Mouse (Mus musculus) thymus, adult 2 months (tissue): ENCODE results near the gene Rec8. TPM values are rescaled to one million over a fixed set of nuclear protein-coding genes. Genes with fewer than 3 reads are reported as not detected.

Experiments
- DNase-seq: peaks from one replicate; pipeline ENCODE4 v3.0.0; 2021
- H3K27ac ChIP-seq: fragments of 200-500 bp; 2 replicates; pipeline ENCODE4 v1.5.1; 2012; ENCODE audit warnings: low read length, control low read depth; ENCODE audit not compliant: control insufficient read depth, insufficient read depth
- H3K27me3 ChIP-seq: fragments of 200-500 bp; 2 replicates; pipeline ENCODE4 v1.6.1; 2012; ENCODE audit warnings: mild to moderate bottlenecking, low read length, moderate library complexity, mixed read lengths; ENCODE audit not compliant: control insufficient read depth, insufficient read depth
- H3K36me3 ChIP-seq: fragments of 200-500 bp; 2 replicates; pipeline ENCODE4 v1.6.1; 2012; ENCODE audit warnings: mild to moderate bottlenecking, low read length, moderate library complexity; ENCODE audit not compliant: control insufficient read depth, insufficient read depth
- H3K4me1 ChIP-seq: fragments of 200-500 bp; replicated peaks from 2 replicates; pipeline ENCODE4 v1.6.1; 2012; ENCODE audit warnings: low read length; ENCODE audit not compliant: control insufficient read depth, insufficient read depth
- H3K4me3 ChIP-seq: fragments of 200-500 bp; 2 replicates; pipeline ENCODE4 v1.5.1; 2012; ENCODE audit warnings: mild to moderate bottlenecking, low read length, control low read depth, moderate library complexity; ENCODE audit not compliant: control insufficient read depth, insufficient read depth
- CTCF ChIP-seq: fragments of 200-500 bp; IDR thresholded peaks from 2 replicates; pipeline ENCODE4 v1.5.1; 2012; ENCODE audit warnings: mild to moderate bottlenecking, control low read depth, low read length, moderate library complexity, borderline replicate concordance; ENCODE audit not compliant: control insufficient read depth, poor library complexity, insufficient read depth; ENCODE audit errors: extremely low read depth
- POLR2A ChIP-seq: fragments of 200-500 bp; IDR thresholded peaks from 2 replicates; pipeline ENCODE4 v1.6.1; 2012; ENCODE audit warnings: mild to moderate bottlenecking, low read length, control low read depth, moderate library complexity; ENCODE audit not compliant: control insufficient read depth, poor library complexity, insufficient read depth; ENCODE audit errors: extremely low read depth
- WGBS: fragments of 180-500 bp; shearing (Covaris S2); methylation state at CpG from one replicate; pipeline ENCODE4 v1.1.7; 2018; 5-methylcytosine and 5-hydroxymethylcytosine counted together
- polyA plus RNA-seq: library from polyadenylated mRNA; depleted of rRNA; stranded (reverse); fragments of >200 nt; gene quantifications from 2 replicates; pipeline ENCODE4 v1.2.3, GENCODE M21; 2012

Gene Rec8
- polyA plus RNA-seq, 1 experiment = 2.9 TPM

DNA sequence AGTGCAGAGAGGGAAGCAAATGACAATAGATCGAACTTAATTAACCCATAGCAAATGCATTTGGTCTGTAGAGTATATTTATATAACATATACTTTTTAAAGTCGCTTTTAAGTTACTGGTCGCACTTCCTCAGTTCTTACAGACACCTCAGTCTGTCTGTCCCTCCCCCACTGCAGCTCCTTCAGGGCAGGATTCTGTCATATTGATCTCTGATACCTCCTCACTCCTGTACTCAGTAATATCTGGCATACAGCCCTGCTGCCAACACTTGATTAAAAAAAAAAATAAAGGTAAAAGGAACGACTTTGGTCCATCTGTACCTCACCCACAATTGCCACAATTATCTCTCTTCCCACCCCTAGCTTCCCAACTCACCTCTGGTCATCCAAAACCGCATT, 33.5 kb upstream of the Rec8 start:
- Histone ChIP-seq H3K36me3 (peaks cover 16% of the 10 kb centered on the region; the same call in 1 of the 2 replicates), H3K27me3 (no peaks in the 10 kb centered on the region), H3K4me1 (peaks cover 16% of the 10 kb centered on the region), H3K27ac (no peak overlapping the region), H3K4me3 (peak overlapping the region; percentile 57)
- DNase-seq = no peak
- TF ChIP-seq POLR2A = no peak
- TF ChIP-seq CTCF = no peak
- 46% methylated on average over 5 of the region's 5 CpGs for WGBS

DNA sequence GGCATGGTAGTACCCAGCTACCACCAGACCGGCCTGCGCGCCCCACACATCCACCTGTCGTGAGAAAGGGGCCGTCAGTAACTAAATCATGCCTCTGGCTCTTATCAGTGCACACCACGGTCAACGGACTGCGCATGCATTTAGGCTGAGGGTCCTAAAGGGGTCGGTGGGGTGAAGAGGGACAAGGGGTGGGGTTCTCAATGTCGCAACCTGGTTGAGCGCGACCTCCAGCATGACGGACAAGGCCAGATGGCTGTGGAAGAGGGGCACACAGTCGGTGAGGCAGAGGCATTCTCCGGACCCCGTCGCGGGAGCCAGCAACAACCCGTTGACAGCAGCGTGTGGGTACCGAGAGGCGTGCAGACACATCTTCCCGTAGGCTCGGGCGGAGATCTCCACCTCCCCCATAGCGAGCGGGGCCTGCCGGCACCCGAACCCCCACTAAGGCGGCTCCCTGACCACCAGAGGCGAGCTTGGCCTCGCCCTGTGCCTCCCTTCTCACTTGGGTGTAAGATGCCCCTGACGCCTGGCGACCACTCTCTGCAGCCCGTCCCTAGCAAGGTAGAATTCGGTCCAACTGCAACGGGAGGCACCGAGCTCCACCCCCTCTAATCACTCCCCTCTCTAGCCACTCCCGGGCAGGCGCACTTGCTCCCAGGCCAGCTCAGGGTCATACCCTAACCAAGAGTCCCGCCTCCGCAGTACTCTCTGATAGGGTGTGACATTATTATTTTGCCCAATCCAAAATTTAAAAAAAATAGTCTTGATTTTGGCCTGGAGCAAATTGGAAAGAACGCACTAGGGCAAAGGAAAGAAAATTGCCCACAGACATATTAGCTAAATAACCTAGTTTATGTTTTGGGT, 32.9 kb upstream of the Rec8 start, which contains the start of gene Emc9:
TSS of gene Emc9 (minus strand) at position 601 of the 864 bp plus-strand sequence.
- DNase-seq = peak; percentile 43
- Histone ChIP-seq H3K4me3 (peak within 1 kb of the TSS; percentile 57), H3K36me3 (peaks cover 16% of the 10 kb centered on the region; the same call in 1 of the 2 replicates), H3K27me3 (no peaks in the 10 kb centered on the region), H3K27ac (peak within 1 kb of the TSS; percentile 50; the same call in 1 of the 2 replicates), H3K4me1 (peaks cover 17% of the 10 kb centered on the region)
- WGBS = 10% methylated on average over 43 of the region's 43 CpGs
- TF ChIP-seq POLR2A (no peak), CTCF (no peak)

DNA sequence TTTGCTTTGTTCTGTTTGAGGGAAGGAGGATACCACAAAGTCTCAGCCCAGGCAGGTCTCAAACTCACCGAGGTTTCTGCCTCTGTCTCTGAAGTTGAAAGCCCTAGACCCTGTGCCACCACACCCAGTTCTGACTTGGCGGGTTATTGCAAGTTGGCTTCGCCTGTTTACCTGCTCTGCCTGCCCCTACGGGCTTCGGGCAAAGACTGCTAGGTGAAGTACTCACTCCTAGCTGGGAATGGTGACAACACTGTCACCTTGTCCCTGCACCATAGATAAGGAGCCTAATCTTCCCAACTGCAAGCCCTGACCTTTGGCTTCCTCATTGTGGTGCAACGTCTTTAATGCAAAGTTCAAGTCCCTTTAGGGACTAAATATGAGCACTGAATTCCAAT, 32.3 kb upstream of the Rec8 start:
- DNase-seq = no peak
- 45% methylated on average over 6 of the region's 6 CpGs for WGBS
- TF ChIP-seq POLR2A (no peak), CTCF (no peak)
- Histone ChIP-seq H3K27me3 (no peaks in the 10 kb centered on the region), H3K36me3 (peaks cover 12% of the 10 kb centered on the region; the same call in 1 of the 2 replicates), H3K4me1 (peaks cover 17% of the 10 kb centered on the region), H3K4me3 (no peak overlapping the region), H3K27ac (peak overlapping the region; percentile 50; the same call in 1 of the 2 replicates)

DNA sequence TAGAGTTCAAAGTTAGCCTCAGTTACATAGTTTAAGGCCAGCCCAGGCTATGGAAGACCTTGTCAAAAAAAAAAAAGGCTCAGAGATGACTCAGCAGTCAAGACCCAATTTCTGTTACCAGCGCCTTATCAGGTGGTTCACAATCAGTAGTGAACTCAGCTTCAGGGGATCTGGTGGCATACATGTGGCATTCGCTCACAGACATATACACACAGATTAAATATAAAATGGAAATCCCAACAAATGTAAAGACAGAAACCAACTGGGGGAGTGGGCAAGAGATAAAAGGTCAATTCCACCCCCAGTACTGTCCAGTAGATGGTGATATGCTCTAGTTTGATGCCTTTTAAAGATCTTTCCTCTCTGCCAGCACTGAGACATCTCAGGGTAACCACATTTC, 31.7 kb upstream of the Rec8 start:
- H3K27ac ChIP-seq = no peak overlapping the region
- no peak for TF ChIP-seq POLR2A
- TF ChIP-seq CTCF = no peak
- H3K4me3 ChIP-seq = no peak overlapping the region
- H3K36me3 ChIP-seq = peaks cover 6% of the 10 kb centered on the region; the same call in 1 of the 2 replicates
- H3K27me3 ChIP-seq = no peaks in the 10 kb centered on the region
- DNase-seq = no peak
- H3K4me1 ChIP-seq = peaks cover 17% of the 10 kb centered on the region
- WGBS = 97% methylated on average over 2 of the region's 2 CpGs

DNA sequence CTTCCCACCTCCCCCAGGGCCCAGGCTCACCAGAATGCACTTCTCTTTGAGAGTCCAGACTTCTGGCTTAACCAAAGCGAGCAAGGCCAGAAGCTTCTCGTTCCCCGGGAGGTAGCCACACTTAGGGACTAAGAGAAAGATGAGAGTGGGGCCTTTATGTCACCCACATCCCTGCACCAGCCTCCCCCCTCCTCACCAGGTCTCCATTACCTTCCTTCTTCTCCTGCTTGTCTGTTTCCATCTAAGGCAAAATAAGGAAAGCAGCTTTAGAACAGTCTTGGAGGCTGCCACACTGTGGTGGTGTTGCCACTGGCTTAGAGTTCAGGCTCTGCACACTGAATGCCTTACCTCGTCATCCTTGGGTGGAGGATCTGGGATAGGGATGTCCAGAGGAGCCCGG, 28.6 kb upstream of the Rec8 start:
- peaks cover 25% of the 10 kb centered on the region for H3K4me1 ChIP-seq
- no peak for TF ChIP-seq CTCF
- TF ChIP-seq POLR2A = no peak
- no peaks in the 10 kb centered on the region for H3K27me3 ChIP-seq
- H3K36me3 ChIP-seq = 0 out of 2 replicates have a peak, but pooled peaks cover 5% of the 10 kb centered on the region
- DNase-seq = no peak
- H3K4me3 ChIP-seq = no peak overlapping the region
- 98% methylated on average over 5 of the region's 5 CpGs for WGBS
- no peak overlapping the region for H3K27ac ChIP-seq

DNA sequence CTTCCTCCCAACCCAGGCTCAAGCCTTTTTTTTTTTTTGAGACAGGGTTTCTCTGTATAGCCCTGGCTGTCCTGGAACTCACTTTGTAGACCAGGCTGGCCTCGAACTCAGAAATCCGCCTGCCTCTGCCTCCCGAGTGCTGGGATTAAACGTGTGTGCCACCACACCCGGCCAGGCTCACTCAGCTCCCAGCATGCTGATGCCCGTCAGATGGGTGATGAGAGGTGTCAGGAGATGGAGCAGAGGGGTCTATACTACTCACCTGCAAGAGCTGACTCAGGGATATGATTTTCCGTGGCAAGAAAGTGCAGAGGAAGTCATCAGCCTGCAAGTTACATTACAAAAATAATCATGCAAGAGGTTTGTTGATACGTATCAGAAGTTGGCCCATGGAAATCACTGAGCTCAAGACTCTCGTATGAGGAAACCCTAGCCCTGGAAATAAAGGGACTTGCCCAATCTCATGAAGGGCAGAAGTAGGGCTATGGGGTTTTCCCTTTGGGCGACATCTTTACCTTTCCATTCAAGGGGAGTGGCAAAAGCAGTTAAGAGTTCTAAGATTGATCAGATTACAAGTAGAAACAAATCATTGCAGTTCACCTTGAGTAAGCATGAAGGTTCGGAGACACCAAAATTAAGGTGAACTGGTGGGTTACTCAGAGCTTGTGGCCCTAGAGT, 27.9 kb upstream of the Rec8 start:
- no peaks in the 10 kb centered on the region for H3K27me3 ChIP-seq
- TF ChIP-seq POLR2A (no peak), CTCF (no peak)
- H3K4me1 ChIP-seq = peaks cover 21% of the 10 kb centered on the region
- WGBS = 73% methylated on average over 11 of the region's 11 CpGs
- peaks cover 5% of the 10 kb centered on the region; the same call in 1 of the 2 replicates for H3K36me3 ChIP-seq
- DNase-seq = no peak
- H3K27ac ChIP-seq = no peak overlapping the region; the same call in 1 of the 2 replicates
- H3K4me3 ChIP-seq = no peak overlapping the region
